Mouse (Mus musculus) ZHBTc4 (cell line): ENCODE measurements around the gene Hrh2.

Experiments
- DNase-seq: peaks from one replicate; pipeline ENCODE4 v3.0.0-alpha.2; 2011; ENCODE audit warnings: low read depth, low spot score

The Hrh2 gene

GRCm38 (mm10) chr13:54192021-54192481, at the start of gene Hrh2:
Gene Hrh2 (plus strand): TSS chr13:54192129.
- peak; percentile 49 for DNase-seq

GRCm38 (mm10) chr13:54143788-54144187, 48.1 kb upstream of the Hrh2 start:
- no peak for DNase-seq

DNA sequence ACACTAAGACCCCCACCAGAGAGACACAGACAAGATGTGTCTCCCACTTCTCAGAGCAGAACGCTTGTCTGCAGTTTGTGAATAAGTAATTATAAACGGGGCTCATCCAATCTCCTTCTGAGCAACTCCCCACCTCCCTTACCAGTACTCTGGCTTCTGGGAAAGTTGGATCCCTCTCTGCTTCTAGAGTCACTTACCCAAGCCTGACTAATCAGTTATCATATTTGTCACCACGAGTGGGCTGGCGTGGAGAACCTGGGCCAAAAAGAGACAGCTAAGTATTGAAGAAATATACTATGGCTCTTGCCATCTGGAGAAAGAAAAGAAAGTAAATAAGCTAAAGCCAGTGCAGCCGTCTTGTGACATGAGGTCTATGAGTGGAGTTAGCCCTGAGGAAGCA, 47.3 kb upstream of the Hrh2 start:
- DNase-seq = no peak

DNA sequence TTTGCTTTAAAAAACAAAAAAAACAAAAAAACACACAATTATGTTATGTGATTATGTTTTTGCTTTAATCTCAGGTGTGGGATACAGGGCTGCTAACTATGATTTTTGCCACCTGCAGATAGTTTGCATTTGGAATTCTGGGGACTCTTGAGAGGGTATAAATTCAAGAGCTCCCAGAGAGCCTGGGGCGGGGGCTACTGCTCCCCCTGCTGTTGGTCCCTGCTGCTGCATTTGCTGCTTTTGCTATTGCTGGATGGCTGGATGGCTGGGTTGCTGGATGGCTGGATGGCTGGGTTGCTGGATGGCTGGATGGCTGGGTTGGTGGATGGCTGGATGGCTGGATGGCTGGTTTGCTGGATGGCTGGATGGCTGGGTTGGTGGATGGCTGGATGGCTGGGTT, 44.6 kb upstream of the Hrh2 start:
- DNase-seq = no peak

GRCm38 (mm10) chr13:54152421-54152820, 39.5 kb upstream of the Hrh2 start:
- peak; percentile 73 for DNase-seq

DNA sequence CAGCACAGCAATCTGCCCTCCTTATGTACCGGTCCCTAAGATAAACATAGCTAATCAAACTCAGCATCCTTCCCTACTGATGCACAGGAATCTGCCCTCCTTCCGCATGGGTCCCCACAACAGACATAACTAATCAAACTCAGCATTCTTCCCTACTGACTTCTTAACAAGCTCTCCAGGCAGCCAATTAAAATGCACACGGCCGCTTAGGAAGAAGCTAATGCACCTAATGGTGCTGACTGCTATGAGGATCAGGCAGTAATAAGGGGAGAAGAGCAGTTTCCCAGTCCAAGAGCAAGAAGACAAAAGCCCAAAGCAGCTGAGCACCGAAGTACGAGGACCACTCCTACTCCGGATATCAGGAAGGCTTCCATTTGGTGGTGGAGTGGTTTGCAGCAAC, 39.0 kb upstream of the Hrh2 start:
- DNase-seq = peak; percentile 82

DNA sequence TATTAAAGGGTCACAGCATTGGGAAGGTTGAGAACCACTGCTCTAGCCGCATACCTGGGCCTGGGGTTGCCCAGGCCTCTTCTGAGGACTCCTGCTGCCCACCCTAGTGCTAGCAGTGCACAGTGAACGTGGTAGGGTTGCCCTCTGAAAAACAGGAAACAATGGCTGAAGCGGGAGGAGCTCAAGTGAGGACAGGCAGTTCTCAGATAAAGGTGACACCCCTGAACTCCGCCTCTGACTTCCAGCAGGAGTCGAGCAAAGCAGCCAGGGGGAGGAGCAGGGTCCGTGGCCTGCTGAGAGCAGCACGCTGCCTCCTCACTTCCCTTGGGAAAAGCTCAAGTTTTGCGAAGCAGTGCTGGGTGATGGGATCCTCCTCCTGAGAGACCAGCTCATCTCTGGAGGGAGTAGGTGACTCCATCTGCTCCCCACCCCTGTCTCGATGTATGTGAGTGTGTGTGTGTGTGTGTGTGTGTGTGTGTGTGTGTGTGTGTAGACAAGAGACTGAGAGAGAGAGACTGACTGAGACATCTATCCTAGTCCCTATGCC, 38.2 kb upstream of the Hrh2 start:
- DNase-seq = peak; percentile 87

GRCm38 (mm10) chr13:54155822-54156221, 36.1 kb upstream of the Hrh2 start:
- DNase-seq = no peak

GRCm38 (mm10) chr13:54159256-54159655, 32.7 kb upstream of the Hrh2 start:
- DNase-seq = peak; percentile 86

GRCm38 (mm10) chr13:54159756-54160155, 32.2 kb upstream of the Hrh2 start:
- DNase-seq = no peak

GRCm38 (mm10) chr13:54160546-54160945, 31.4 kb upstream of the Hrh2 start:
- no peak for DNase-seq

- DNase-seq = no peak
Observed at GRCm38 (mm10) chr13:54161514-54161913, 30.4 kb upstream of the Hrh2 start.

DNA sequence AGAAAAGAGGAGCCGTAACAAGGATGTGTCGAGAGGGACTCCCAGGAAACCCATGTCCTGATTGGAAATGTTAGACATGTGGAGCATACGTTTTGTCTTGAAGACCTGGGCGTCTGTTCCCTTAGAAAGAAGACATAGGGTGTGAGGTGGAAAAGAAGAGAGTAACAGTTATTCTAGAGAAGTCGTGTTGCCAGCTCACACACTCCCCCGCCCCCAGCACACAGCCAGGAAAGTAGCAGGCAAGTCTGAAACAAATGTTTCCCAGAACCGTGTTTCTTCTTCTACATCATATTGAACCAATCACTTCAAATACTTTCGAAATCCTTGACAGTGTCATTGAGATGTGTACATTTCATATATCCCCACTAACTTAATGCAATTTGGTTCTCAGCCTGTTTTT, 28.6 kb upstream of the Hrh2 start:
- no peak for DNase-seq

GRCm38 (mm10) chr13:54164462-54164861, 27.5 kb upstream of the Hrh2 start:
- DNase-seq = no peak

GRCm38 (mm10) chr13:54165066-54165465, 26.9 kb upstream of the Hrh2 start:
- DNase-seq = no peak

DNA sequence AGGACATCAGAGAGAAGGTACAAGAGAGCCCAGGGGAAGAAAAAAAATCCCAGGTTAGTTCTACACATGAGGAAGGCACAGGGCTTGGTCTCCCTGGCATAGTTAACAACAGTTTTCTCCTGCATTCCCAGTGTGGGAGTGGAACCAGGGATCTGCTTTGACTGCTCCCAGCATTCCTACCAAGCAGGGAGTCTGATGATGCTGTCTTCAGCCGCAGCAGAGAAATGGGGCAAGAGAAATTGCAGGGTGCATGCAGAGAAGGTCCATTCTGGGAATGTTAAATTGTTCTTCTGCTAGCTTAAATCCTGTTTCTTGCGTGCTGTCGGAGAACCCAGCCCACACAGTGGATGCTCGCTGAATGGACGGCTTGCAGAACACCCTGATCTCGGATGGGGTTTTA, 26.2 kb upstream of the Hrh2 start:
- no peak for DNase-seq

- no peak for DNase-seq
Observed at GRCm38 (mm10) chr13:54167036-54167435, 24.9 kb upstream of the Hrh2 start.

GRCm38 (mm10) chr13:54168675-54169074, 23.3 kb upstream of the Hrh2 start:
- DNase-seq = no peak

DNA sequence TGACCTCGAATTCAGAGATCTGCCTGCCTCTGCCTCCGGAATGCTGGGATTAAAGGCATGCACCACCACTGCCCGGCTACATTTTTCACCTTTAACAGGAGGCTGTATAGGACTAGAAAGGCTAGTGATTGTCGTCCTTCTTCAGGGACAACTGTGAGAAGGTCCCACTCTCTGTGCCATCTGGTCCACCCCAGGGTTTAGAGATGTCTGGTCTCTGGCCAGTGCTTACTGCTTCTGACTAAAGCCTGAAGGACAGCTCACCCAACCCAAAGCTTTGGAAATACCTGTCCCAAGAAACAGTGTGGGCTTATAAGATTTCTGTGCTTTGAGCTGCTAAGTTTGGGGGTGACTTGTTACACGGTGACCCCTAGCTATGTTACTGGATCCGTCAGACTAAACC, 21.6 kb upstream of the Hrh2 start:
- no peak for DNase-seq

GRCm38 (mm10) chr13:54171346-54171745, 20.6 kb upstream of the Hrh2 start:
- no peak for DNase-seq

DNA sequence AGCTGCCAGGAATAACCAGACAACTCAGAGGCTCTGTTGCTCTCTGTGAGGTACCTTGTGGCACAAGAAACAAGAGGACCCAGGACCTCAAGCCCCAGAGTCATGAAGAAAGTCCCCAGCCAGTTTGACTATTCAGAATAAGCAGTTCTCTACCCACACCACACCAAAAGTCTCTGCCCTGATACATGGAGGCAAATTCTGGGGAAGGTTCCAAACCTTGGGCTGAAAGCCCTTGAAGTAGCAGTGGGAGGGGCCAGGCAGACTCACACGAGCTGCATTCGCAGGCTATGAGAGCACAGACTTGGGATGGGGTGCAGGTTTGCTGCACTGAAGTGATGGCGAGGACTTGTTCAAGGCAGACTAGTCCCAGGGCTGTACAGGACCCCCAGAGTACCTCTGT, 20.2 kb upstream of the Hrh2 start:
- no peak for DNase-seq

GRCm38 (mm10) chr13:54173941-54174340, 18.0 kb upstream of the Hrh2 start:
- no peak for DNase-seq

DNA sequence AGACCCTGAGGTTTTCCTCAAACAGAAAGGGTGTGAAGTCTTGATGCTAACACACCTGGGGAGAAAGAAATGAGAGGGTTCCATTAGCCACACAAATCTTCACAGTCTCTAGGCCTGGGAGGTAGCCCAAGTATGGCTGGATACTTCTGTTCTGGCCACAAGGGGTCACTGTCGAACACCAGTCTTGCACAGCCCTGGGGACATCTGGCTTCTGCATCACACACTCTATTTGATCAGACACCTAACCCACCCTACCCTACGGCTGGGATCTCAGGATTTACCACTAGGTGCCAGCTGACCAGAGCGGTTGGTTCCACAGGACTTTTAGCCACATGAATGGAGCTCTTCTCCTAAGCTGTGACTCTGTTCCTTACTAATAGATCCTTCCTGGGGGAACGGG, 17.2 kb upstream of the Hrh2 start:
- peak; percentile 84 for DNase-seq

- DNase-seq = no peak
Observed at GRCm38 (mm10) chr13:54175426-54175825, 16.5 kb upstream of the Hrh2 start.
